Mouse (Mus musculus) lung, adult 2 months (tissue): ENCODE measurements around the gene Slc27a3. TPM values are rescaled to one million over a fixed set of nuclear protein-coding genes. Genes with fewer than 3 reads are reported as not detected.

Experiments used
- DNase-seq: peaks from one replicate; pipeline ENCODE4 v3.0.0; 2022
- H3K4me1 ChIP-seq: fragments of 200-500 bp; 2 replicates; pipeline ENCODE4 v1.6.1; 2011; ENCODE audit warnings: low read length; ENCODE audit not compliant: control insufficient read depth, insufficient read depth
- H3K4me3 ChIP-seq: fragments of 200-500 bp; replicated peaks from 2 replicates; pipeline ENCODE3; 2011; ENCODE audit warnings: low read depth, mild to moderate bottlenecking, control low read depth, low read length; ENCODE audit errors: extremely low read depth
- CTCF ChIP-seq: fragments of 200-500 bp; IDR thresholded peaks from 2 replicates; pipeline ENCODE4 v1.5.1; 2011; ENCODE audit warnings: mild to moderate bottlenecking, low read length, control low read depth; ENCODE audit not compliant: insufficient read depth
- POLR2A ChIP-seq: fragments of 200-500 bp; IDR thresholded peaks from 2 replicates; pipeline ENCODE4 v1.6.1; 2011; ENCODE audit warnings: low read depth, mild to moderate bottlenecking, control low read depth, low read length, borderline replicate concordance; ENCODE audit errors: extremely low read depth
- WGBS: fragments of 180-500 bp; shearing (Covaris S2); methylation state at CpG from one replicate; pipeline ENCODE4 v1.1.7; 2018; 5-methylcytosine and 5-hydroxymethylcytosine counted together
- polyA plus RNA-seq: library from polyadenylated mRNA; depleted of rRNA; stranded (reverse); fragments of >200 nt; gene quantifications from 2 replicates; pipeline ENCODE4 v1.2.3, GENCODE M21; 2012

The Slc27a3 gene
- polyA plus RNA-seq, 1 experiment: 27.5 TPM

DNA sequence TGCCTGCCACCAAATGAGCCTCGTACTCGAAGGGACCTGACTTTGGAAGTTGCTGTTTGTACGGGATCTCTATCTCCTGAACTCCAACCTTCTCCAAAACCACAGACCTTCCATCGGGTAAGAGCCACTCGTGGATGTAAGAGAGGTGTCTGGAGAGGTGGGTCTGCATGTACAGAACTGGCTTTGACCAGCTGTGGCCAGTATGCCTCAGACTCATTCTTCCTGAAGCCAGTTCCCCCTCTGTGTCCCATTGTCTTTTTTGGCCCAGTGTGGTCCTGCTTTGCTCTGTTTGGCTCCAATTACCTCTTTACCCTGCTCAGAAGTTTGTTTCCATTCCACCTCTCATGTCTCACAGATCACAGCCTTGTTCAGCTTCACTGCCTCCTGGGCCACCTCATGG lies 11.2 kb downstream of the Slc27a3 start:
- Histone ChIP-seq H3K4me3 (no peak overlapping the region), H3K4me1 (no peaks in the 10 kb centered on the region)
- no peak for TF ChIP-seq CTCF
- no peak for TF ChIP-seq POLR2A
- no peak for DNase-seq
- 74% methylated on average over 5 of the region's 5 CpGs for WGBS

DNA sequence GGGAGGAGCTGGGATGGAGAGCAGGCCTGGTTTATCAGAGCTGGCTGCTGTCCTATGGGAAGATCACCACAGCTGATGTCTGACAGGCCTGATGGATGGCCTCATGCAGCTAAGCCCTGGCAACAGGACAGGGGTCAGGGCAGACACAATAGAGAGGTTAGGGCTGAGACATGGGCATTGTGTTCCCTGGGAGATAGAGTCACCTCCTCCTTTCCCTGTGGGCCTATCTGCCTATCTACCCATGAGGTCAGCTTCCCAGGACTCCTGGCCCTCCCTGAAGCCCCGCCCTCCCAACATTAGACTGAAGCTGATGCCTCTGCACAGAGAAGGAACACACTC lies 13.5 kb downstream of the Slc27a3 start:
- TF ChIP-seq POLR2A: no peak
- Histone ChIP-seq H3K4me1 (no peaks in the 10 kb centered on the region), H3K4me3 (no peak overlapping the region)
- no peak for DNase-seq
- 72% methylated on average over 1 of the region's 1 CpGs for WGBS

DNA sequence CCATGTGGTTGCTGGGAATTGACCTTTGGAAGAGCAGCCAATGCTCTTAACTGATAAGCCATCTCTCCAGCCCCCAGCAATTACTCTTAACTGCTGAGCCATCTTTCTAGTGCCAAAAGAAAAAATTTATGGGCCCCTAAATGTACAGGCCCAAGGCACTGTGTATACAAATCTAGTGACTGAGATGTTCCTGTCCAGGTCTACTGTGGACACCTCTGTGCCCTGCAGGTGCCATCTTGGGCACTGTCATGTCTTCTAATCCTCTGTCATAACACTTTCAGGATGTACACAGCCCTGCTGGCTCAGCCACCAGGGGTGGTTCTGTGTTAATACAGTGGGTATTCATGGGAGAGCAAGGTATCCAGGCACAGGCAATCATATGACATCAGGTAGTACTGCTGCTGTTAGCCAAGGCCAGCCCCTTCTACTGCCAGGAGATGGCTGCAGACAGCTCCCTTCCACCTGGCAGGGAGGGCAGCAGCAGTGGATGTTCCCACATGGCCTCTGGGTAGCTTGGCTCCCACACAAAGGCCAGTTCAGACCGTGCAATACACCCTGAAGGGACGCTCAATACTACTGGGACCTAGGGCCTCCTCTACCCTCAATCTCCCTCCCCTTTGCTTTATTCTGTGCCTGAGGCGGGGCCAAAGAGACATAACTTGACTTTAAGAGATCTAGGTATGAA lies 14.0 kb downstream of the Slc27a3 start:
- DNase-seq: no peak
- no peak for TF ChIP-seq POLR2A
- TF ChIP-seq CTCF: no peak
- 62% methylated on average over 3 of the region's 3 CpGs for WGBS
- H3K4me1 ChIP-seq: no peaks in the 10 kb centered on the region
- H3K4me3 ChIP-seq: no peak overlapping the region

- 61% methylated on average over 4 of the region's 4 CpGs for WGBS
- Histone ChIP-seq H3K4me3 (no peak overlapping the region), H3K4me1 (no peaks in the 10 kb centered on the region)
- DNase-seq: no peak
- no peak for TF ChIP-seq CTCF
- TF ChIP-seq POLR2A: no peak
These were observed 15.4 kb downstream of the Slc27a3 start for GRCm38 (mm10) chr3:90374368-90374767.

DNA sequence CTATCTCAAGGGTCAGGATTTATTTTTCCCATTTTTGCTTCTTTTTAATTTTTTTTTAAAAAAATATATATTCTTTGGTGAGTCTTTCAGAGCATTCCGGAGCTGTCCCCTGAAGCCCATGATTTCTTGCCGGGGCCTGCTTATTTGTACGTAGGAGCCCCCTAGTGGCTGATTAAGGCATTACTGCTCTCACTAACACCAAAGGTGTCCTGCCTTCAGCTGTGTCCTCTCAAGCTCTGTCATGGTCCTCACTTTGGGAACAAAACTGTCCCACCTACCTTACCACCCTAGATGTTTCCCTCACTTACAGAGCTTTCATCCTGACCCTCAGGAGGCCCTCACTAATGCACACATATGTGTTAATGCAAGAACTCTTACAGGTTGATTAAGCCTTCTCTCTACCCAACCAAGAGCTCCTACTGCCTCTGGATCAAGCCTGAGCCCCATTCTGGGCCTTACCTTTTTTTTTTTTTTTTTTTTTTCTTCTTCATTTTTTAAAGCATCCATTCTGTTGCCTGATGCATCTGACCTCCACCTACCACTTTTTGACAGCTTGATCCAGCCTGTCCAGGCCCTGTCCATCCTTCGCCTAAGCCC lies 16.2 kb downstream of the Slc27a3 start:
- Histone ChIP-seq H3K4me3 (no peak overlapping the region), H3K4me1 (no peaks in the 10 kb centered on the region)
- TF ChIP-seq POLR2A (no peak), CTCF (peak; percentile 66)
- peak; percentile 70 for DNase-seq
- WGBS: 25% methylated on average over 4 of the region's 4 CpGs

DNA sequence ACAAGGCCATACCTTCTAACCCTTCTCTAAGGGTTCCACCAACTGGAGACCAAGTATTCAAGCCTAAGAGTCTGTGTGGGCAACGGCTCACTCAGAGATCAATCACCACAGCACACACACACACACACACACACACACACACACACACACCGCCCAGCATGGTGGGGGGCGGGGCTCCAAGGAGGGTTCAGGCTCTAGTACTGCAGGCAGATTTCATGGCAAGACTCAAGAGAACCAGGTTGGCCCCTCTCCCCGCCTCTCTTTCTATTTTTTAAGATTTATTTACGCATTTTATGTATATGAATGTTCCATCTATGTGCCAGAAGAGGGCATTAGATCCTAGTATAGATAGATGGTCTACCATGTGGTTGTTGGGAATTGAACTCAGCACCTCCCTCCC lies 16.9 kb downstream of the Slc27a3 start:
- DNase-seq: no peak
- no peak for TF ChIP-seq POLR2A
- TF ChIP-seq CTCF: no peak
- 52% methylated on average over 5 of the region's 5 CpGs for WGBS
- Histone ChIP-seq H3K4me1 (no peaks in the 10 kb centered on the region), H3K4me3 (no peak overlapping the region)

GRCm38 (mm10) chr3:90371857-90372256 lies 17.9 kb downstream of the Slc27a3 start:
- TF ChIP-seq POLR2A (no peak), CTCF (no peak)
- no peak overlapping the region for H3K4me3 ChIP-seq
- WGBS: 74% methylated on average over 7 of the region's 7 CpGs
- no peaks in the 10 kb centered on the region for H3K4me1 ChIP-seq
- no peak for DNase-seq

DNA sequence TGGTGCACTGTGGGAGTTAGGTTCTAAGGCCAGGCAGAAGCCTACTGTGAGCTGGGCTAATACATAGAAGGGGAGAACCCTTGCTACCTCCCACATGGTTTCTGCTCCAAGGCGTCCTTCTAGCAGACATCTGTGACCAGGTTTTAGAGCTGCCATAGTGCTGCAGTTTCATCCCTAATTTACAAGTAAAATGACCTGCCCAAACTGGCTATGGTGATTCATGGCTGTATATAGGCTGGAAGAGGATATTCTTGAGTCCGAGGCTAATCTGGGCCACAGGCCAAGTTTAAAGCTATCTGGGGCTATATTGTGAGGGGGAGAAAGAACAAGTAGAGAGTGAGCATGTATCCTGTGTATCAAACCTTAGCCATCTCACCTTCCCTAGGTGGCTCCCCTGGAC lies 20.7 kb downstream of the Slc27a3 start:
- Histone ChIP-seq H3K4me3 (no peak overlapping the region), H3K4me1 (no peaks in the 10 kb centered on the region)
- DNase-seq: no peak
- TF ChIP-seq CTCF (no peak), POLR2A (no peak)
- 41% methylated on average over 2 of the region's 2 CpGs for WGBS

DNA sequence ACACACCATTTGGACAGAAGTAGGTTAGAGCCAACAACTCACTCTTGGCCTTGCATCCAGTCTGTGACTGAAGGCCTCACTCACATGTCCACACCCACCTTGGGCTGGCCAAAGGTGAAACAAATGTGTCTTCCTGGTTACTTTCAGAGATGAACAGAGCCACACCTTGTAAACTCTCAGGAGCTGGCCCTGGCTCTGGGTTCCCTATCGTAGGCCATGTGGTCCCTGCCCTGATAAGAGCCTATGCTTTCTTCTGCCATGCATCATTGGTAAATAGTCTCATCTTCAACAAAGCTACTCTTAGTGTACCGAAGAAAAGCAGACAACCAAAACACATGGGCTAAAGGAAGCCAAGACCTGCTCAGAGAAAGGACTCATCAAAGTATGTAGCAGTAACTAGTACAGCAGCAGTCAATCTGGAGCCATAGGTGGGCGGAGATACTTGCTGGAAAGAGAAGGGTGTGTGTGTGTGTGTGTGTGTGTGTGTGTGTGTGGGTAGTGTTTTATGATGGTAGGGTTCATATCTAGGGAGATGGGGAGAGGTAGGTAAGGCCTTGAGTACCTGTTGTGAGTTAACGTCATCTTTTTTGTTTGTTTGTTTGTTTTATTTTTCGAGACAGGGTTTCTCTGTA lies 22.6 kb downstream of the Slc27a3 start:
- WGBS: 81% methylated on average over 5 of the region's 5 CpGs
- no peak for DNase-seq
- TF ChIP-seq CTCF: no peak
- no peak for TF ChIP-seq POLR2A
- Histone ChIP-seq H3K4me3 (no peak overlapping the region), H3K4me1 (no peaks in the 10 kb centered on the region)

DNA sequence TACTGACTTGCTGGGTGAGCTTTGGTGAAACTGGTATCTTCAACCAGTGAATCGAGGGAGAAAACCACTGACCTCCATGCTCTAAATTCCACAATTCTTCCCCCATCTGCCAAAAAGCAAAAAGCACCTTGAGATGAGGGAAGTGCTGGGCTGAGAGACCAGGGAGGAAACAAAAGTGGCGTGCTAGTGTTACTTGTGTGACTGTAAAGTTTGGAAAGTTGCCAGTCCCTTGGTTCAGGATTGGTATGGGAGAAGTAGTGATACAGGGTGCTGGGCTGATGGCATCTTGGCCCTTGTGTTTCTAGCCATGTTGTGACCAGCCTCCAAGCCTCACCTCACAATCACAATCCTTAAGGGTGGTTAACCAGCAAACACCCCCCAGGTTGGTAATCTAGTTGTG lies 27.4 kb downstream of the Slc27a3 start:
- H3K4me1 ChIP-seq: no peaks in the 10 kb centered on the region
- no peak for TF ChIP-seq POLR2A
- no peak for TF ChIP-seq CTCF
- 60% methylated on average over 2 of the region's 2 CpGs for WGBS
- no peak for DNase-seq
- no peak overlapping the region for H3K4me3 ChIP-seq

DNA sequence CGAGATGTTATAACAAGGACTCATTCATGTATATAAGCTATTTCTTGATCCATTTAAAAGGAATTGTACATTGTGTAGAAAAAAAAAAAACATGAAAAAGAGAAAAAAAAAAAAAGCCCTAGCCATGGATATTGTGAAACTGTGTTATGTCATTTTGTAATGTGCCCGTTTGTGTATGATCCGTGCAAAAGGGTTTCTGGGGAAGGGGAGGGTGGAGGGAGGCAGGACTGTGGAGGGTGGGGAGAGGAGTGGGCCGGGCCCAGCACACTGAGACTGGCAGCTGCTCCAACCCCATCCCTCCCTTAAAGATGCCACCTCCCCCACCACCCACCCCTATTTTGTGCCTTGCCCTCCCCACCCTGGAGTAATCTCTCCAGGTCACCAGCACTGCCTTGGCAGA lies 28.3 kb downstream of the Slc27a3 start:
- 62% methylated on average over 4 of the region's 4 CpGs for WGBS
- DNase-seq: no peak
- no peak for TF ChIP-seq POLR2A
- TF ChIP-seq CTCF: no peak
- Histone ChIP-seq H3K4me3 (no peak overlapping the region), H3K4me1 (no peaks in the 10 kb centered on the region)
